Mouse (Mus musculus) T-cell, adult 2 months (primary cell): Measurements from ENCODE around the gene Fgf22.

ENCODE experiments used
- DNase-seq: peaks from one replicate; pipeline ENCODE4 v3.0.0; 2022; ENCODE audit warnings: low spot score

The Fgf22 gene

GRCm38 (mm10) chr10:79767372-79768244, 12.7 kb downstream of the Fgf22 start:
- peak; percentile 60 for DNase-seq

GRCm38 (mm10) chr10:79768400-79768799, 13.5 kb downstream of the Fgf22 start:
- DNase-seq = peak; percentile 47

GRCm38 (mm10) chr10:79769329-79769728, 14.5 kb downstream of the Fgf22 start:
- DNase-seq = no peak

GRCm38 (mm10) chr10:79772320-79772719, 17.4 kb downstream of the Fgf22 start:
- no peak for DNase-seq

GRCm38 (mm10) chr10:79773208-79773607, 18.3 kb downstream of the Fgf22 start:
- no peak for DNase-seq

GRCm38 (mm10) chr10:79774486-79775279, 19.8 kb downstream of the Fgf22 start:
- no peak for DNase-seq

GRCm38 (mm10) chr10:79777103-79777531, 22.2 kb downstream of the Fgf22 start, which contains the start of gene Fstl3:
TSS of gene Fstl3 (plus strand) at chr10:79777272.
- DNase-seq = no peak

- no peak for DNase-seq
Observed at GRCm38 (mm10) chr10:79778006-79778405, 23.1 kb downstream of the Fgf22 start.

GRCm38 (mm10) chr10:79779193-79779592, 24.3 kb downstream of the Fgf22 start:
- no peak for DNase-seq

- DNase-seq = peak; percentile 94
Observed at GRCm38 (mm10) chr10:79779784-79780663, 25.1 kb downstream of the Fgf22 start.

GRCm38 (mm10) chr10:79780664-79781015, 25.8 kb downstream of the Fgf22 start:
- no peak for DNase-seq

- DNase-seq = no peak
Observed at GRCm38 (mm10) chr10:79781139-79781538, 26.3 kb downstream of the Fgf22 start.

GRCm38 (mm10) chr10:79781956-79782355, 27.1 kb downstream of the Fgf22 start:
- DNase-seq = no peak

GRCm38 (mm10) chr10:79783050-79783449, 28.2 kb downstream of the Fgf22 start:
- no peak for DNase-seq

GRCm38 (mm10) chr10:79783920-79784800, 29.3 kb downstream of the Fgf22 start:
- DNase-seq = peak; percentile 46

- peak; percentile 69 for DNase-seq
Observed at GRCm38 (mm10) chr10:79788386-79789158, 33.7 kb downstream of the Fgf22 start.

GRCm38 (mm10) chr10:79789581-79789980, 34.7 kb downstream of the Fgf22 start:
- no peak for DNase-seq

GRCm38 (mm10) chr10:79790861-79791260, 36.0 kb downstream of the Fgf22 start, which contains the start of gene Prss57:
TSS of gene Prss57 (minus strand) at chr10:79790961.
- DNase-seq = no peak

- no peak for DNase-seq
Observed at GRCm38 (mm10) chr10:79792339-79793040, 37.6 kb downstream of the Fgf22 start.
